In genomic region chr3:158076685-158077379, GRCm38 (mm10) we compare ENCODE assay signal across 10 mouse cellular contexts. TPM values are rescaled to one million over a fixed set of nuclear protein-coding genes. Genes with fewer than 3 reads are reported as not detected.
A peak's percentile ranks its signal among the peaks of the same experiment; 100 is the strongest.
DNase-seq lines count a peak whose midpoint lies in the region; ATAC-seq lines count a peak whose summit lies in the region.
"Had no signal": no experiment of that assay in that cellular context is flagged by ENCODE, and none has a peak within 500 bp of the region (broad histone marks: within the 10 kb centered on the region; RNA-seq: fewer than 3 reads in every experiment).

No protein-coding gene starts in this region.

- ATAC-seq in hematopoietic stem cell, adult 5-6 weeks (replicated peaks in 1 of 2; ENCODE audit: insufficient read depth in 1 of 2, low FRiP score in 2 of 2, low TSS enrichment in 1 of 2, low read depth in 1 of 2, poor library complexity in 2 of 2, severe bottlenecking in 2 of 2): peak; percentile 52 to 56; a peak in 3 of 4 replicates

- DNase-seq in kidney, adult 9 months: peak; percentile 40
- no peak for DNase-seq in kidney, adult 11 months
- DNase-seq in B cell, adult 2 months: peak; percentile 14 to 19
- peak; percentile 33 for DNase-seq in Muller cell, postnatal 12 days (ENCODE audit: inconsistent ontology term)
- DNase-seq in testis, postnatal 14 days (ENCODE audit: low spot score): no peak
- no peak for DNase-seq in layer of hippocampus, postnatal 36 days
- no peak for DNase-seq in cerebellum, postnatal 25 days
- DNase-seq: cerebellum, adult 18-20 months; liver, embryonic 13.5 days had no signal

RNA-seq across cellular contexts. Expression of gene Lrrc40, which starts 40.4 kb away (rescaled TPM):
- 36.1 and 48.3 TPM in 2 replicates for total RNA-seq in hematopoietic stem cell, adult 5-6 weeks (2017)
- 10 to 100 TPM; 25.1 to 29.8 TPM for total RNA-seq in layer of hippocampus, postnatal 36 days (2021)

RNA-seq across cellular contexts. Expression of gene Srsf11, which starts 40.4 kb away (rescaled TPM):
- 350 and 393 TPM in 2 replicates for total RNA-seq in hematopoietic stem cell, adult 5-6 weeks (2017)
- 100 to 1,000 TPM; 160 to 196 TPM for total RNA-seq in layer of hippocampus, postnatal 36 days (2021)

Comparison
In these comparisons a context has a peak if more than half of its experiments do, and no peak if none do; other contexts are left out.
1. DNase-seq: peak in kidney, adult 9 months (single experiment), B cell, adult 2 months (2 of 2) and Muller cell, postnatal 12 days (single experiment); none in kidney, adult 11 months (single experiment), testis, postnatal 14 days (single experiment), layer of hippocampus, postnatal 36 days (0 of 2) and cerebellum, postnatal 25 days (0 of 2).